Mouse (Mus musculus) ES-E14 (cell line): ENCODE data around the gene Cacna1i. TPM values are rescaled to one million over a fixed set of nuclear protein-coding genes. Genes with fewer than 3 reads are reported as not detected.

Source experiments
- DNase-seq: peaks from one replicate; pipeline ENCODE4 v3.0.0-alpha.2; 2013; ENCODE audit warnings: low read depth, low spot score
- H3K27ac ChIP-seq: 2 replicates; pipeline ENCODE4 v1.5.1; 2012; ENCODE audit warnings: low read depth, mild to moderate bottlenecking, low read length, moderate library complexity, mixed read lengths; ENCODE audit not compliant: poor library complexity, insufficient read depth, severe bottlenecking
- H3K36me3 ChIP-seq: 2 replicates; pipeline ENCODE4 v1.6.1; 2012; ENCODE audit warnings: mild to moderate bottlenecking, low read length, moderate library complexity, mixed read lengths; ENCODE audit not compliant: control insufficient read depth, poor library complexity, insufficient read depth, severe bottlenecking
- H3K4me1 ChIP-seq, 2 experiments: fragments of 150-350 bp in 1 of 2; sonication (generic) in 1 of 2; 2 replicates each; pipeline ENCODE4 v1.6.1; 2012; ENCODE audit warnings: low read length in 2 of 2, mild to moderate bottlenecking in 1 of 2, mixed read lengths in 1 of 2; ENCODE audit not compliant: control insufficient read depth in 2 of 2, insufficient read depth in 2 of 2, poor library complexity in 1 of 2
- H3K4me3 ChIP-seq, 2 experiments: fragments of 150-350 bp in 1 of 2; sonication (generic) in 1 of 2; 2 replicates each; pipeline ENCODE4 v1.5.1; 2012; ENCODE audit warnings: low read length in 2 of 2, low read depth in 1 of 2, mild to moderate bottlenecking in 1 of 2, mixed read lengths in 1 of 2; ENCODE audit not compliant: insufficient read depth in 1 of 2, poor library complexity in 1 of 2, severe bottlenecking in 1 of 2
- H3K9ac ChIP-seq: 2 replicates; pipeline ENCODE4 v1.6.1; 2012; ENCODE audit warnings: low read depth, mild to moderate bottlenecking, low read length, mixed read lengths; ENCODE audit not compliant: poor library complexity, insufficient read depth, severe bottlenecking
- H3K9me3 ChIP-seq: fragments of 150-350 bp; sonication (generic); 2 replicates; pipeline ENCODE4 v1.6.1; 2012; ENCODE audit warnings: low read depth, mild to moderate bottlenecking, low read length; ENCODE audit not compliant: control insufficient read depth, insufficient read depth
- CHD2 ChIP-seq: IDR thresholded peaks from 2 replicates; pipeline ENCODE4 v1.6.1; 2014; ENCODE audit warnings: mild to moderate bottlenecking, low read depth, low read length, inconsistent platforms
- HCFC1 ChIP-seq: IDR thresholded peaks from 2 replicates; pipeline ENCODE4 v1.6.1; 2012; ENCODE audit warnings: low read length, inconsistent platforms, borderline replicate concordance; ENCODE audit not compliant: insufficient read depth
- MAFK ChIP-seq: IDR thresholded peaks from 2 replicates; pipeline ENCODE4 v1.6.1; 2014; ENCODE audit warnings: mild to moderate bottlenecking, low read depth, low read length, inconsistent platforms; ENCODE audit not compliant: insufficient read depth
- ZC3H11A ChIP-seq: IDR thresholded peaks from 2 replicates; pipeline ENCODE4 v1.6.1; 2012; ENCODE audit warnings: low read depth, mild to moderate bottlenecking, inconsistent platforms, low read length, borderline replicate concordance
- ZNF384 ChIP-seq: IDR thresholded peaks from 2 replicates; pipeline ENCODE4 v1.6.1; 2012; ENCODE audit warnings: low read depth, low read length, inconsistent platforms
- in situ Hi-C, 2 experiments: fragments of 600-800 bp; cut with MboI; formaldehyde crosslinking; loops; one replicate each; pipeline ENCODE4 v1.15.1; 2025; ENCODE audit warnings: low sequenced_read_pairs in 2 of 2, inconsistent platforms in 1 of 2; ENCODE audit not compliant: unreplicated experiment in 2 of 2
- total RNA-seq: library from RNA; depleted of rRNA; stranded (reverse); fragments of 300-350 nt; gene quantifications from 2 replicates; pipeline ENCODE4 v1.2.3, GENCODE M21; 2012; rRNA removed

Cacna1i gene
- total RNA-seq, 1 experiment: 1.7 TPM

DNA sequence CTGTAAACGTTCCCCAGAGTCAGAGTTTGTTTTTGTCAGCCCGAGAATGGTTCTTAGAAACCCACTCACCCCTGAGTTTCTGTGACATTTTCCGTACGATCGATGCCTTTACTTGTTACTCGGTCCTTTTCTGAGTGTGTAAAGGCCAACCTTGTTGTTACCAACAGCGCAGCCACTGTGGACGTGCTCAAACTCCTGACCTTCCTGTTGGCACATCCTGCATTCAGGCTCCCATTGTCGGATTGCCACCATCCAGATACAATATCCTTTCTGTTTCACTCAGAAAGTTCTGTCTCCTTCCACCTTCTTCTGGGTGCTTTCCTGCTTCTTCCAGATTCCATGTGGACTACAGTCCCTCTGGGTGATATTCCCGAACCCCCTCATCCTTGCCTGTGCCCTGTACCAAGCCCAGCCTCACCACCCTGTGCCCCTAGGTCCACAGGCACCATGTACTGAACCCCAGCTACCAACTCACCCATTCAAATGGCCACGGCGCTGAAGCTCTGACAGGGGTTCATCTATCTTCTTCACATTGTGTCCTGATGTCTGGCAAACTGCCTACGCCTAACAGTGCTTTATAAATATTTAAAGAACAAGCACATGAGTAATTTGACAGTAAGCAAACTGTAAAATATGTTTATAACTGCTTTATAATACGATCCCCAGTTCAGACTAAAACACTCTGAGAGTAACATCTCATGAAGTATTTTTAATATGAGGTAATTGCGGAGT, 159.1 kb downstream of the Cacna1i start:
- Histone ChIP-seq H3K36me3 (no peaks in the 10 kb centered on the region), H3K27ac (no peak overlapping the region), H3K4me3 (no peak overlapping the region), H3K4me1 (no peaks in the 10 kb centered on the region), H3K9ac (no peak overlapping the region), H3K9me3 (no peaks in the 10 kb centered on the region)
- no peak for DNase-seq
- in situ Hi-C loops: no loop called here
- no peak for TF ChIP-seq ZC3H11A
- TF ChIP-seq ZNF384: no peak
- TF ChIP-seq HCFC1: no peak
- no peak for TF ChIP-seq CHD2
- no peak for TF ChIP-seq MAFK

Other genes starting within 250 kb of the Cacna1i start
- gene Syngr1, start 195.9 kb upstream of the Cacna1i start, total RNA-seq: 78.8 and 105 TPM in 2 replicates
- gene Rpl3, start 195.4 kb upstream of the Cacna1i start, total RNA-seq: 1,661 and 1,803 TPM in 2 replicates
- 16.6 and 24.3 TPM in 2 replicates for gene Tab1, start 154.1 kb upstream of the Cacna1i start, total RNA-seq
- 7.9 and 8.5 TPM in 2 replicates for gene Mgat3, start 113.5 kb upstream of the Cacna1i start, total RNA-seq
- 47.9 and 57.7 TPM in 2 replicates for gene Mief1, start 53.2 kb upstream of the Cacna1i start, total RNA-seq
- not detected in 2 replicates for gene AC140267.1, start 51.4 kb upstream of the Cacna1i start, total RNA-seq
- 208 and 250 TPM in 2 replicates for gene Atf4, start 32.1 kb upstream of the Cacna1i start, total RNA-seq
- gene Rps19bp1, start 22.9 kb upstream of the Cacna1i start, total RNA-seq: 39.1 and 59.4 TPM in 2 replicates